Mouse (Mus musculus) left cerebral cortex, adult 9 months (tissue): ENCODE data around the gene Ttc7b.
A peak's percentile ranks its signal among the peaks of the same experiment; 100 is the strongest.

Experiments used
- DNase-seq, 2 experiments: peaks; one replicate each; pipeline ENCODE4 v3.0.0; 2022; ENCODE audit warnings: low spot score in 2 of 2

Gene Ttc7b

GRCm38 (mm10) chr12:100520794-100521186 is at the start of gene Ttc7b:
Ttc7b (minus strand) TSS chr12:100520826.
- peak in 1 of 2 experiments; percentile 34 for DNase-seq

- peak; percentile 71 to 77 for DNase-seq
Measured at GRCm38 (mm10) chr12:100568831-100569230, 48.2 kb upstream of the Ttc7b start.

GRCm38 (mm10) chr12:100568105-100568504 is 47.5 kb upstream of the Ttc7b start:
- DNase-seq, result peak in 1 of 2 experiments; percentile 11

GRCm38 (mm10) chr12:100567627-100568026 is 47.0 kb upstream of the Ttc7b start:
- DNase-seq, result peak in 1 of 2 experiments; percentile 26

GRCm38 (mm10) chr12:100553675-100554074 is 33.0 kb upstream of the Ttc7b start:
- no peak for DNase-seq

- DNase-seq, result no peak
Measured at GRCm38 (mm10) chr12:100551972-100552371, 31.3 kb upstream of the Ttc7b start.

DNA sequence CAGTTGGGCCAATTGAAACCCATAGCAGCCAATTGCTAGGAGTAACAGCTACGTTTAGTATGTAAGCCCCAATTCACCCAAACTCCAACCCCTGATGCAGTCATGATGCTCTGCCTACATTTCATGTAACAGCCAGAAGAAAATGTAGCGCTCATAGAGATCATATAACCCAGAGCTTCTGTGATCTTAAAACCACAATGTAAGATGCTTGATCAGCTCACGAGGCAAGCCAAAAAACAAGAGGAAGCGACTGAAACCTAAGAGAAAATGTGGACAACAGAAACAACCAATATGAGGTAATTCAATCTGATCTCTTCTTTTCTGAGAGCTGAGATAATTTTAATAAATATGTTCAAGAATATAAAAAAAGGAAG is 23.6 kb upstream of the Ttc7b start:
- DNase-seq, result no peak

DNA sequence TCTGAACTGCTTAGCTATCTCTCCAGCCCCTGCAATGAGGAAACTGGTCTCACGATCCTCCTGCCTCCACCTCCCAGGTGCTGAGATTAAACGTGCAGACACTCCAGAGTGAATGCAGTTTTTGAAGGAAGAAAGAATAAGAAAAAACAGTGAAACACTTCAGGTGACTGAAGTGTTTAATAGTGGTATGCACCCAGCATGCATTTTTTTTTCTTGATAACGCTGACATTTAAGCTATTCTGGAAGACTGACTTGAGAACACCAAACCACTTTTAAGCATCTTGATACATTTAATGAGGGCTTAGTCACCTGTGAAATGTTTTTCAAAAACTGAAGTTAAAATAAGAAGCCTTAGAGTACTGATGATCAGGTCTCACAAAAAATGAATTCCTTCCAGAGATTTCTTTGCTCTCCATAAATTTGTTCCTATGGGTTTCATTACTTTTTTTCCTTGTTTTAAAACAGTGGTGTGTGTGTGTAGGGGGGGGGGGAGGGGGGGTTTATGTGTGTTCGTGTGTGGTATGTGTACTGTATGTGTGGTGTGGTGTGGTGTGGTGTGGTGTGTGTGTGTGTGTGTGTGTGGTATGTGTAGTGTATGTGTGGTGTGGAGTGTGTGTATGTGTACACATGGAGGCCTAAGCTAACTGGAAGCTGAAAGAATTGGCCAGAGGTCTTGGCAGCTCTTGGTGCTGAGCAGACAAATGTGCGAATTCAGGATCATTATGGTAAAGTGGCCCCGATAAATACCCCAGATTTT is 23.0 kb upstream of the Ttc7b start:
- DNase-seq, result no peak

GRCm38 (mm10) chr12:100542494-100542893 is 21.9 kb upstream of the Ttc7b start:
- DNase-seq, result no peak

DNA sequence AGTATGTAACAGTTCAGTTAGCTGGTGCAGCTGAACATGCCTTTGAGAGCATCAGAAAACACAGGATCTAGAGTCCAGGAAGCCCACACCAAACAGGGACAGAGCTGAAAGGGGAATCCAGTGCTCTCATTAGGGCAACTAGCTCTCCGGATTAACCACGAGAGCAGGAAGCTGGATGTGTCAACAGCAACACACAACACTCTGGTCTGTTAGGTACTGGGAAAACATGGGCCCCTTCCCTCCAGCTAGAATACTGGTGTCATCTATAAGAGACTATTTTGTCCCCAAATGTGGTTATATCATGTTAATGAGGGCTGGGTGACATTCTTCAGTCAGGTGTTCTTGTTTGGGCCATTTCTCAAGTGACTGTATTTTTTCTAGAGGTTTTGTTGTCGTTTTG is 21.4 kb upstream of the Ttc7b start:
- no peak for DNase-seq

DNA sequence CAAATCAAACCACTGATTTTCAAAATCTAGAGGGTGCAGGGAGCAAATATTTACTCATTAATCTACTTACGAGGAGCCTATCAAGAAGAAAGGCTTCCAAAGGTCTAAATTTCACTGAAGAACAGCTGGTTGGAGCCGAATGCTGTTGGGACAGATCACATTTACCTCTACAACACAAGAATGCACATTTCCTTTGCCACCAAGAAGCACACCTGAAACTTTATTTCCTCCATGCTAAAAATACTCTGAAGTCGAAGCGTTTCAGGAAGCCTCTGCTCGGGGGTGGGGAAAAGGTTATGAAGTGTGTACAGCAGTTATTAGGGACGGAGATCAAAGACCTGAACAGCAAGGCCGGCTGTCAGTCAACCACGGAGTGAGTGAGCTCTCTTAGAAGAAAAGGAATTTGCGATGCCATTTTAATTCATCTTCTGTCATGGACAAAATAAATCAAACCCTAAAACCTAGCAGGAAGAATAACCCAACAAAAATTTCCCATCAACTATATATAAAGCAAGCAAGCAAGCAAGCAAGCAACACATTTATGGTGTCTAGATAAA is 18.6 kb upstream of the Ttc7b start:
- no peak for DNase-seq

GRCm38 (mm10) chr12:100538445-100539157 is 18.0 kb upstream of the Ttc7b start:
- DNase-seq, result no peak

DNA sequence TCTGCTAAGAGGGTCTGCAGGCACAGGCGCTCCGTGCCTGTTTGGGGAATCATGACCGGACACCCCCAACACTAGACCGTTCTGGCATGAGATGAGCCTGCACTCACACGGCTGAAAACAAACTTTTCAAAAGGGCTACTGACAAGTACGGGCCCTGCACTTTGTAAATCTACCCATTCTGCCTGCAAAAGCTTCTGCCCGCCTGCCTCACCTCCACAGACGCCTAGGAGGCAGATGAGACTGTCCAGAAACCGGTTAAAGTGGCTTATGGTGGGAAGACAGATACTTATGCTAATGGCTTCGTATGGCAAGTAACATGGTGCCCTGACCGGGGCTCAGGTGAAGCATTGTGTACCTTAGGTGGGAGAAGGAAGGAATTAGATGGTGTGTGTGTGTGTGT is 16.5 kb upstream of the Ttc7b start:
- DNase-seq, result no peak

GRCm38 (mm10) chr12:100535028-100535427 is 14.4 kb upstream of the Ttc7b start:
- DNase-seq, result no peak

- no peak for DNase-seq
Measured at GRCm38 (mm10) chr12:100534028-100534427, 13.4 kb upstream of the Ttc7b start.

DNA sequence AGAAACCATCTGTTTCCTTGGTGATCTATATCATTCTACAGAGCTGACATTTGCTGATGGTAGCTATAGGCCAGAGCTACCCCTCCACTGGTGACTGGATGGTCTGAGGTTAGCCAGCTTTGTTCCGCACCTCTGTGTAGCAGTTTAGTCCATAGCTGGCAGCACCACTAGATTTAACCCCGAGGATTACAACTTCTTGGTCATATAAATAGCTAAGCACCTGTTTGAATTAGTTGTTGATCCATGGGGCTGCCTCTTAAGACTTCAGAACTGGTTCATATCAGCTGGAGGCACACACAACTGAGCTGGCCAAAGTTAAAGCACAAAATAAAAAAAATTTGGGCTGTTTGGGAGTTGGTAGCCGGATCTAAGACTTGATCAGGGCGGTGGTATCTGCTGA is 12.6 kb upstream of the Ttc7b start:
- DNase-seq, result no peak

DNA sequence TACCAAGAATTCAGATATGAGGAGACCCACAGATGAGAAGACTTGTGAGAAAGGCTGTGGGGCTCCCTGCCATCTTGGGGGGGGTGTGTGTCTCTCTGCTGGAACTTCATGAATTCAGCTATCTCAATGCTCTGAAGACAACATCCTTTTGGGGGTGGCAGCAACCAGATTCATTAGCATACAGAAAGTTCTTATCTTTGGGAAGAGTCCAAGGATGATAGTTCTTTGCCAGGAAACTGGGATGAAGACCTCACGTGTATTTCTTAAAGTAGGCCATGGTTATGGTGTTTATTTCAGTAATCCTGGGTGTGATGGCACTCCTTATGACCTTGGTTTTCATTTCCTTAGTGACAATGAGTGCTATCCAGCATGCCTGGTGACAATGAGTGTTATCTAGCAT is 11.1 kb upstream of the Ttc7b start:
- DNase-seq, result no peak

GRCm38 (mm10) chr12:100530871-100531270 is 10.2 kb upstream of the Ttc7b start:
- DNase-seq, result no peak

GRCm38 (mm10) chr12:100529651-100530050 is 9.0 kb upstream of the Ttc7b start:
- DNase-seq, result no peak

DNA sequence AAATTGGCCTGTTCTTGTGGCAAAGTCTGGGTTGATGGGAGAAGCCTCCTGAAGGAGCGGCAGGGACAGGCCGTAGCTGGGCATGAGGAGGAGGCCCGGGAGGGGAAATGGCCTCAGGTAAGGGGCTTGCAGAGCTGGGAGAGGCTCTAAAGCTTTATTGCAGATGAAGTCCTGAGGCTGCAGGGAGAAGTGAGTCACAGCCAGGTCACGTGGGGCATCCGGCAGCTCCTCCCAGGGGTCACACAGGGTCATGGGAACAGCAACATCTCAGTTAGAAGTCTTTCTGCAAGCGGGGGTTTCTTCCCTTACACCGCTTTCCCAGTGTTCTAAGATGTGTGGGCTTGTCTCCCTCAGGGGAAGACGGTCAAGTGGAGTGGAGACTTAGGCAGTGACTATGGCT is 8.5 kb upstream of the Ttc7b start:
- DNase-seq, result no peak

- no peak for DNase-seq
Measured at GRCm38 (mm10) chr12:100528246-100528645, 7.6 kb upstream of the Ttc7b start.

DNA sequence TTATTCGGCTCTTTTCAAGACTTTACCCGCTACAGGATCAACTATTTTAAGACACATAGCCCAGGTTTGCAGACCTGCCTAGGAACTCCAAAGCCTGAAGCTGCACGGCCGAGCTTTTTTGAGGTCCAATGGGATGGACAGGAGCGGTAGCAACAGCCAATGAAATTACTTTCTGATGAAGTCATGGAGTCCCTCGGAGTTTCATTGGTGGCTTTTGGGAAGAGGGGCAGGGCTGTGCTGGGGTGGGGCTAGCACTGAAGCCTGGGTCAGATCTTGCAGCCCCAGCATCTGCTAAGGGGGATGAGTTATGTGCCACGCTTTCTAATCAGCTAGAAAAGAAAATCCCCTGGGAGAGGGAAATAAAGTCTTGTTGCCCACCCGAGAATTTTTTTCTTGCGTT is 7.1 kb upstream of the Ttc7b start:
- DNase-seq, result peak; percentile 78 to 89

DNA sequence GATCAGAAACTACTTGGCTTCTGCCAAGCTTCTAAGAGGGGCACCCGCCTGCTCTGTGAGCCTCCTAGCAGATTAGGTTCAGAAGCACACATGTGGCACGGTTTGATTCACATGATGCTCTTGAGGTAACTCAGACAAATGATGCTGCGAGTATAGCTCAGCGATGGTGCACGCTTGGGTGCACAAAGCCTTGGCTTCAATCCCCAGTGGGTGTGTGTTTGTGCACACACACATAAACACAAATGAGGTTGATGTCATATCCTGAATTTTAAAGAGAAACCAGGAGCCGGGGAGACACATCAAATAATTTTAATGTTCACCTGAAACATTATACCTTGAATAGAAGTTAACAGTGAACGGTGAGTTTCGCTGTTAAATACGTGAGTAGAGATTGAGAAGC is 6.6 kb upstream of the Ttc7b start:
- no peak for DNase-seq
